Mouse (Mus musculus): ENCODE data around the gene Iqce. TPM values are rescaled to one million over a fixed set of nuclear protein-coding genes. Genes with fewer than 3 reads are reported as not detected.

Iqce gene
- total and polyA plus RNA-seq, 3 experiments: 6.4 to 21.2 TPM; not detected in 1

GRCm38 (mm10) chr5:140622978-140623670 lies 79.1 kb downstream of the Iqce start:
- no peak overlapping the region for H3K9ac ChIP-seq (ENCODE audit: control insufficient read depth, low read depth, low read length, poor library complexity, severe bottlenecking)
- H3K4me3 ChIP-seq (ENCODE audit: control insufficient read depth in 1 of 2, insufficient read depth in 1 of 2, low read depth in 2 of 2, low read length in 2 of 2): no peak overlapping the region
- TF ChIP-seq HCFC1 (IDR thresholded peaks at IDR 0.05; ENCODE audit: low read depth, low read length) (no peak), CHD2 (IDR thresholded peaks at IDR 0.05; ENCODE audit: low read length) (no peak), NELFE (IDR thresholded peaks at IDR 0.05; ENCODE audit: low read depth, low read length) (no peak), ZC3H11A (IDR thresholded peaks at IDR 0.05; ENCODE audit: low read depth, low read length) (no peak), JUND (IDR thresholded peaks at IDR 0.05; ENCODE audit: low read depth, low read length) (no peak), MXI1 (IDR thresholded peaks at IDR 0.05; ENCODE audit: low read depth, low read length) (no peak), MAZ (IDR thresholded peaks at IDR 0.05; ENCODE audit: low read depth, low read length) (no peak), BHLHE40 (IDR thresholded peaks at IDR 0.05; ENCODE audit: borderline replicate concordance, low read depth, low read length) (no peak), TCF12 (IDR thresholded peaks at IDR 0.05; ENCODE audit: low read depth, low read length) (no peak), E2F4 (IDR thresholded peaks at IDR 0.05; ENCODE audit: borderline replicate concordance, low read depth, low read length) (no peak), GABPA (IDR thresholded peaks at IDR 0.05; ENCODE audit: low read depth, low read length) (no peak), MEF2A (IDR thresholded peaks at IDR 0.05; ENCODE audit: extremely low read depth, insufficient replicate concordance, low read depth, low read length, poor library complexity, severe bottlenecking) (no peak), TBP (IDR thresholded peaks at IDR 0.05; ENCODE audit: low read depth, low read length) (no peak), POLR2AphosphoS2 (IDR thresholded peaks at IDR 0.05; ENCODE audit: low read length) (no peak)
- H3K27ac ChIP-seq (ENCODE audit: control insufficient read depth, low read depth, low read length): no peak overlapping the region
- H3K4me1 ChIP-seq (ENCODE audit: control insufficient read depth in 1 of 2, insufficient read depth in 2 of 2, low read length in 2 of 2): peaks cover 0 to 3% of the 10 kb centered on the region in 2 experiments; a peak in 1 of 4 replicates
- H3K9me3 ChIP-seq (replicated peaks; ENCODE audit: insufficient read depth, low read length): no peaks in the 10 kb centered on the region
- H3K27me3 ChIP-seq (ENCODE audit: control insufficient read depth in 1 of 2, insufficient read depth in 2 of 2, low read length in 2 of 2): no peaks in the 10 kb centered on the region
- no peaks in the 10 kb centered on the region for H3K79me2 ChIP-seq (ENCODE audit: control insufficient read depth, insufficient read depth, low read length, poor library complexity)
- peaks cover 0 to 4% of the 10 kb centered on the region in 2 experiments; a peak in 2 of 4 replicates for H3K36me3 ChIP-seq (ENCODE audit: control insufficient read depth in 1 of 2, insufficient read depth in 2 of 2, low read length in 2 of 2)
- no peak for DNase-seq (ENCODE audit: low read depth, low spot score)

GRCm38 (mm10) chr5:140621517-140621916 lies 80.7 kb downstream of the Iqce start:
- no peak for DNase-seq (ENCODE audit: low read depth, low spot score)
- Histone ChIP-seq H3K27me3 (ENCODE audit: control insufficient read depth in 1 of 2, insufficient read depth in 2 of 2, low read length in 2 of 2) (no peaks in the 10 kb centered on the region), H3K79me2 (ENCODE audit: control insufficient read depth, insufficient read depth, low read length, poor library complexity) (no peaks in the 10 kb centered on the region), H3K9me3 (replicated peaks; ENCODE audit: insufficient read depth, low read length) (no peaks in the 10 kb centered on the region), H3K4me1 (ENCODE audit: control insufficient read depth in 1 of 2, insufficient read depth in 2 of 2, low read length in 2 of 2) (peaks cover 0 to 19% of the 10 kb centered on the region in 2 experiments), H3K27ac (ENCODE audit: control insufficient read depth, low read depth, low read length) (no peak overlapping the region), H3K36me3 (ENCODE audit: control insufficient read depth in 1 of 2, insufficient read depth in 2 of 2, low read length in 2 of 2) (peaks cover 0 to 11% of the 10 kb centered on the region in 2 experiments; a peak in 2 of 4 replicates), H3K9ac (ENCODE audit: control insufficient read depth, low read depth, low read length, poor library complexity, severe bottlenecking) (no peak overlapping the region), H3K4me3 (ENCODE audit: control insufficient read depth in 1 of 2, insufficient read depth in 1 of 2, low read depth in 2 of 2, low read length in 2 of 2) (no peak overlapping the region)
- TF ChIP-seq MYB (IDR thresholded peaks at IDR 0.05; ENCODE audit: low read depth, low read length) (no peak), TBP (IDR thresholded peaks at IDR 0.05; ENCODE audit: low read depth, low read length) (no peak), MAX (IDR thresholded peaks at IDR 0.05; ENCODE audit: low read length) (no peak), CHD2 (IDR thresholded peaks at IDR 0.05; ENCODE audit: low read length) (no peak)

All from MEL (cell line).